8 mouse cellular contexts compared by ENCODE assay signal in the genomic region with DNA sequence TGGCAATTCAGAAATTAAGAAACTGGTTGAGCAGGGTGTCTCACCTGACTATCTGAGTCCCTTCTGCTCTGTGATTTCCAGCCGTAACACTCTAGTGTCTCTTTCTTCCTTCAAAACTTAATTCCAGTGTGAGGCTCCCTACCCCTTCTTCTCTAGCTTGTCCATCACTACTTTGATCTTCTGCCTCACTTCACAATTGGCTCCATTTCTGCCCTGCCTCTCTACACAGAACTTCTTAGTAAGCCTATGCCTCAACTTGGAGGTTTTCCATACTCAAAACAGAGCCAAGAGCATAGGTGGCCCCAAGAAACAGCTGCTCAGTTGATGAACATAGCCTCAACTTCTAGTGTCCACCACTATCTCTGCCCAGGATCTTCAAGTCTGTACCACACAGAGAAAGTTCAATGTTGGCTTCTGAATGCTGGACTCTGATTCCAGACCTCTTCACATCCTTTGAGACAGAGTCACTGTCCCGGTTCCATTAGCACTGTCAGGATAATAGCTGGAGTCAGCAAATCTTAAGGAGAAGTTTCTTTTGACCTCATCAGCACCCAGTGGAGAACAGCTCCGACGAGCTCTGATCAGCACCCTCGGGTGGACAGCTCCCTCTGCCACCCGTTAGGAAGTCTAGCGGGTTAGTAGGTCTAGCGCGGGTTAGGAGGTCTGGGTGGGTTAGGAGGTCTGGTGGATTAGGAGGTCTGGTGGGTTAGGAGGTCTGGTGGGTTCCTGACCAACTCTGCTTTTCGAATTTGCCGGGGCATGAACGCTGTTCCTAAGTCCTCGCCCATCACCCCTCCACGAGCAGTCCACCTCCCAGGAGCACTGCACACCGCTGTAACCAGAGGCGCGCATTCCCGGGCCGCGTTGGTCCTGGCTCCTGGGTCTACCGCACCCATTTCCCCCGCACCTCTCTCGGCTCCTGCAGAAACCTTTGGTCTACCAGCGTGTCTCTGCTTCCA. TPM values are rescaled to one million over a fixed set of nuclear protein-coding genes. Genes with fewer than 3 reads are reported as not detected.
A peak's percentile ranks its signal among the peaks of the same experiment; 100 is the strongest.
DNase-seq lines count a peak whose midpoint lies in the region; ATAC-seq and TF ChIP-seq lines count a peak whose summit lies in the region.

No protein-coding gene starts in this region.

- no peaks in the 10 kb centered on the region; the same call in 1 of the 2 replicates for H3K36me3 ChIP-seq in ES-E14 (ENCODE audit: control insufficient read depth, insufficient read depth, low read length, poor library complexity, severe bottlenecking)
- no peaks in the 10 kb centered on the region for H3K36me3 ChIP-seq in embryonic facial prominence, embryonic 13.5 days
- no peaks in the 10 kb centered on the region for H3K36me3 ChIP-seq in limb, embryonic 10.5 days
- H3K36me3 ChIP-seq in testis, adult 2 months (ENCODE audit: control insufficient read depth, insufficient read depth, low read length): no peaks in the 10 kb centered on the region; the same call in 1 of the 2 replicates

- DNase-seq in 3T3-L1 (ENCODE audit: low read depth, low spot score) (peak; percentile 33), ES-E14 (ENCODE audit: low read depth, low spot score) (peak; percentile 75)
- DNase-seq in heart, postnatal 4 days: peak; percentile 86
- DNase-seq in limb, embryonic 10.5 days (ENCODE audit: low spot score): peak; percentile 87
- DNase-seq in mesoderm, embryonic 11.5 days (ENCODE audit: low read depth, low spot score): peak; percentile 82
- DNase-seq in right cerebral cortex, postnatal 4 days: no peak

- H3K4me2 ChIP-seq in embryonic facial prominence, embryonic 13.5 days: peak overlapping the region; percentile 95

- H3K27ac ChIP-seq in ES-E14 (ENCODE audit: insufficient read depth, low read depth, low read length, poor library complexity, severe bottlenecking): no peak overlapping the region
- H3K27ac ChIP-seq in embryonic facial prominence, embryonic 13.5 days: no peak overlapping the region
- H3K27ac ChIP-seq in limb, embryonic 10.5 days: no peak overlapping the region
- no peak overlapping the region for H3K27ac ChIP-seq in testis, adult 2 months (ENCODE audit: control insufficient read depth, insufficient read depth, low read depth, low read length)

- H3K9ac ChIP-seq in ES-E14 (ENCODE audit: insufficient read depth, low read depth, low read length, poor library complexity, severe bottlenecking): no peak overlapping the region
- no peak overlapping the region for H3K9ac ChIP-seq in embryonic facial prominence, embryonic 13.5 days

- H3K27me3 ChIP-seq in embryonic facial prominence, embryonic 13.5 days: peaks cover 31% of the 10 kb centered on the region
- peaks cover 43% of the 10 kb centered on the region for H3K27me3 ChIP-seq in limb, embryonic 10.5 days (ENCODE audit: low read depth, poor library complexity, severe bottlenecking)
- no peaks in the 10 kb centered on the region for H3K27me3 ChIP-seq in testis, adult 2 months (ENCODE audit: control insufficient read depth, insufficient read depth, low read length)

- H3K9me3 ChIP-seq in ES-E14 (ENCODE audit: control insufficient read depth, insufficient read depth, low read depth, low read length): no peaks in the 10 kb centered on the region
- H3K9me3 ChIP-seq in embryonic facial prominence, embryonic 13.5 days: no peaks in the 10 kb centered on the region
- H3K9me3 ChIP-seq in limb, embryonic 10.5 days (replicated peaks): no peaks in the 10 kb centered on the region

- H3K4me1 ChIP-seq in ES-E14 (ENCODE audit: control insufficient read depth in 2 of 2, insufficient read depth in 2 of 2, low read length in 2 of 2, poor library complexity in 1 of 2): peaks cover 0 to 9% of the 10 kb centered on the region in 2 experiments; a peak in 2 of 4 replicates
- peaks cover 13% of the 10 kb centered on the region for H3K4me1 ChIP-seq in embryonic facial prominence, embryonic 13.5 days
- peaks cover 17% of the 10 kb centered on the region for H3K4me1 ChIP-seq in limb, embryonic 10.5 days
- peaks cover 13% of the 10 kb centered on the region for H3K4me1 ChIP-seq in testis, adult 2 months (ENCODE audit: control insufficient read depth, insufficient read depth, low read length)

- 0 out of 2 replicates have a peak, but pooled peaks have one; percentile 33 for ATAC-seq in embryonic facial prominence, embryonic 13.5 days (ENCODE audit: insufficient number of reproducible peaks, insufficient read depth, low FRiP score, low TSS enrichment, low read depth)

- no peak for TF ChIP-seq POLR2A in testis, adult 2 months (IDR thresholded peaks at IDR 0.05; ENCODE audit: control insufficient read depth, low read depth, low read length)

- in situ Hi-C loops in ES-E14 (cut with MboI; ENCODE audit: low sequenced_read_pairs in 2 of 2, unreplicated experiment in 2 of 2): no loop called here

- TF ChIP-seq CTCF in testis, adult 2 months (IDR thresholded peaks at IDR 0.05; ENCODE audit: control insufficient read depth, insufficient read depth, insufficient replicate concordance, low read depth, low read length): no peak

- peak overlapping the region; percentile 58 to 83 for H3K4me3 ChIP-seq in ES-E14 (ENCODE audit: insufficient read depth in 1 of 2, low read depth in 1 of 2, low read length in 2 of 2, poor library complexity in 1 of 2, severe bottlenecking in 1 of 2)
- peak overlapping the region; percentile 52 for H3K4me3 ChIP-seq in embryonic facial prominence, embryonic 13.5 days
- H3K4me3 ChIP-seq in limb, embryonic 10.5 days: peak overlapping the region; percentile 68
- peak overlapping the region; percentile 92 for H3K4me3 ChIP-seq in testis, adult 2 months (ENCODE audit: control insufficient read depth, low read depth, low read length)

- 5% methylated on average over 24 of the region's 24 CpGs for WGBS in embryonic facial prominence, embryonic 13.5 days
- WGBS in limb, embryonic 10.5 days: 4% methylated on average over 24 of the region's 24 CpGs

TF ChIP-seq in ES-E14, 5 proteins besides CTCF, POLR2A, EP300 and RAD21:
- no peak for TF ChIP-seq HCFC1 (IDR thresholded peaks at IDR 0.05; ENCODE audit: borderline replicate concordance, insufficient read depth, low read length)
- peak; percentile 93 for TF ChIP-seq MAFK (IDR thresholded peaks at IDR 0.05; ENCODE audit: insufficient read depth, low read depth, low read length)
- no peak for TF ChIP-seq CHD2 (IDR thresholded peaks at IDR 0.05; ENCODE audit: low read depth, low read length)
TF ChIP-seq in ES-E14: peak in this region for 1.

RNA-seq across cellular contexts. Expression of gene Mapk8ip2, which starts 0.5 kb away (rescaled TPM):
- 4.6 and 7.8 TPM in 2 replicates for total RNA-seq in ES-E14 (2012; rRNA removed)
- 2.8 and 5.4 TPM in 2 replicates for polyA plus RNA-seq in embryonic facial prominence, embryonic 13.5 days (2015; fragmentation: Nextera tagmentation; extraction: Ambion mirVana)
- total RNA-seq in heart, postnatal 4 days (2021): under 1 TPM; 0.10 to 0.34 TPM
- 1.6 and 2.5 TPM in 2 replicates for polyA plus RNA-seq in limb, embryonic 10.5 days (2016; fragmentation: Nextera tagmentation; extraction: Ambion mirVana)
- polyA plus RNA-seq in testis, adult 2 months (2012; rRNA removed): 31.9 and 34.3 TPM in 2 replicates

RNA-seq across cellular contexts. Expression of gene Chkb, which starts 23.5 kb away (rescaled TPM):
- total RNA-seq in ES-E14 (2012; rRNA removed): 29.0 and 42.6 TPM in 2 replicates
- 59.3 and 71.1 TPM in 2 replicates for polyA plus RNA-seq in embryonic facial prominence, embryonic 13.5 days (2015; fragmentation: Nextera tagmentation; extraction: Ambion mirVana)
- 10 to 100 TPM; 68.2 to 94.0 TPM for total RNA-seq in heart, postnatal 4 days (2021)
- polyA plus RNA-seq in limb, embryonic 10.5 days (2016; fragmentation: Nextera tagmentation; extraction: Ambion mirVana): 38.6 and 41.9 TPM in 2 replicates
- polyA plus RNA-seq in testis, adult 2 months (2012; rRNA removed): 50.7 and 52.8 TPM in 2 replicates

RNA-seq across cellular contexts. Expression of gene Gm44502, which starts 23.7 kb away (rescaled TPM):
- total RNA-seq in ES-E14 (2012; rRNA removed): 0.36 TPM in 1 of 2 replicates, not detected in the other
- not detected in 2 replicates for polyA plus RNA-seq in embryonic facial prominence, embryonic 13.5 days (2015; fragmentation: Nextera tagmentation; extraction: Ambion mirVana)
- 10 to 100 TPM in 1 of 2 experiments, 1 to 10 TPM in 1; 2.1 to 11.6 TPM for total RNA-seq in heart, postnatal 4 days (2021)
- not detected in 2 replicates for polyA plus RNA-seq in limb, embryonic 10.5 days (2016; fragmentation: Nextera tagmentation; extraction: Ambion mirVana)
- 1.2 and 1.9 TPM in 2 replicates for polyA plus RNA-seq in testis, adult 2 months (2012; rRNA removed)

RNA-seq across cellular contexts. Expression of gene C730034F03Rik, which starts 23.8 kb away (rescaled TPM):
- 1.5 and 2.0 TPM in 2 replicates for total RNA-seq in ES-E14 (2012; rRNA removed)
- 5.5 and 6.0 TPM in 2 replicates for polyA plus RNA-seq in embryonic facial prominence, embryonic 13.5 days (2015; fragmentation: Nextera tagmentation; extraction: Ambion mirVana)
- 1 to 10 TPM; 1.1 to 1.8 TPM for total RNA-seq in heart, postnatal 4 days (2021)
- 3.0 and 4.5 TPM in 2 replicates for polyA plus RNA-seq in limb, embryonic 10.5 days (2016; fragmentation: Nextera tagmentation; extraction: Ambion mirVana)
- 6.4 and 7.6 TPM in 2 replicates for polyA plus RNA-seq in testis, adult 2 months (2012; rRNA removed)

RNA-seq across cellular contexts. Expression of gene Arsa, which starts 24.0 kb away (rescaled TPM):
- 11.7 and 15.2 TPM in 2 replicates for total RNA-seq in ES-E14 (2012; rRNA removed)
- 20.8 and 22.9 TPM in 2 replicates for polyA plus RNA-seq in embryonic facial prominence, embryonic 13.5 days (2015; fragmentation: Nextera tagmentation; extraction: Ambion mirVana)
- 10 to 100 TPM; 12.0 to 14.6 TPM for total RNA-seq in heart, postnatal 4 days (2021)
- 9.6 and 11.2 TPM in 2 replicates for polyA plus RNA-seq in limb, embryonic 10.5 days (2016; fragmentation: Nextera tagmentation; extraction: Ambion mirVana)
- polyA plus RNA-seq in testis, adult 2 months (2012; rRNA removed): 221 and 236 TPM in 2 replicates
